Mouse (Mus musculus): ENCODE measurements around the gene Gm813.
"Not testable (repeated sequence)": the region's sequence is repeated elsewhere in the genome, so short reads cannot be mapped to it uniquely, and the experiment has no call there.

Gene Gm813

DNA sequence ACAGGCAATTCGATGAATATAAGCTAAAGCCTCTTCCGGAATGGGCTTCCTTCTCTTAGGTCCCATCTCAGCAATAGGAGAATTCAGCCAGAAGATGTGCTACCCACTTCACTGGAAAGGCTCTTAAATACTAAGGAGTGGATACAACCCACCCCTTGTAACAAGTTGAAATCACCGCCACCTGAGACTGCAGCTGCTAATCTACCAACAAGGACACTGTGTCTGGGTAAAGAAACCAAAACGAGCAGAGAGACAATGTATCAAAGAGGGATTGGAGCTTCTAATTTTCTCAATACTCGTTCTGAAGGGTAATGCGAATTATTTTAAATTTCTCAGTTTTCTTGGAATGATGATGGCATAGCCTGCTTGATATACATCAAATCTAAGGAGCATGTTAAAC is at the start of gene Gm813:
Gm813 (minus strand) TSS at position 101 of the 400 bp plus-strand sequence.
- no peak for DNase-seq (ENCODE audit: low read depth, low spot score)

DNA sequence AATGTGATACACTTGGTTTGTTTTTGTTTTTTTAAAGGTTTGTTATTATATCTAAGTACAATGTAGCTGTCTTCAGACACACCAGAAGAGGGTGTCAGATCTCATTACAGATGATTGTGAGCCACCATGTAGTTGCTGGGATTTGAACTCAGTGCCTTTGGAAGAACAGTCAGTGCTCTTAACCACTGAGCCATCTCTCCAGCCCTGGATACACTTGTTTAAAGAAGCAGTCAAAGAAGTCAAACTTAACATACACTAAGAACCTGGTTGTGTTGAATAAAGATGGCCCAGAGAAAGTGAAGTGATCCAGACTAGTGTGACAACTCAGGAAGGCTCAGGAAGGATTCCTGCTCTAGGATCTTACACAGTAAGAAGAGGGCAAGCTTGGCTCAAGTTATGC is 48.4 kb upstream of the Gm813 start:
- DNase-seq (ENCODE audit: low read depth, low spot score): not testable (repeated sequence)

DNA sequence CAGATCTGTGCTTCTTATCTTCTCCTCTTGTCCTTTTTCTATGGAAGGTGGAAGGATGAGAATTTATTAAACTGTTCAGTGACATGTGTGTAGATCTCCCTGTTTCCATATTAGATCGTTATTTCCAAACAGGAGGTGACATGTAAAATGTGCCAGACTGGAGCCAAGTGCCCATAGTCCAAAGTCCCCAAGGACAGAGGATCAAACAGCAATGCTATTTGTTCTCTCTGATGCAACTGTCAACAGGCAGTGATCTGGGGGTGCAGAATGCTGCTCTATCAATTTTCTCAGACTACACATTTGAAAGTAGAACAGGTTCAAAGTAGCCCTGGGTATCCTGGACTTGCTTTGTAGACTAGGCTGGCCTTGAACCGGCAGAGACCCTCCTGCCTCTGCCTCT is 47.0 kb upstream of the Gm813 start:
- no peak for DNase-seq (ENCODE audit: low read depth, low spot score)

DNA sequence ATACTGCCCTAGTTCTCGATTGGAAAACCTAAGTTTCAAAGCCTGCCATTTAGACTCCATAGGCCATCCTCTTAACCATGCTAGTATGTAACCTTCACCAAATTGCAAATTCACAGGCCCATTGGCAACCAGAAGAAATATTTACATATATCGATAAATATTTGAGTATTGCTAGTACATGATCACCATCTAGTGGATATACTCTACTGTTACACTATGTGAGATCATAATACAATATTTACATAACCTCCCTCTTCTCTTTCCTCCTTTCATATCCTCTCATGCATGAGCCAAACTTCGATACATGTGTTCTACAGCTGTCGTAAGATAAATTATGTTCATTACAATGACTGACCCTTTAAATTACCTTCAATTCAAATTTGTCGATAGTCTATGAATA is 46.2 kb upstream of the Gm813 start:
- DNase-seq (ENCODE audit: low read depth, low spot score): peak; percentile 68

DNA sequence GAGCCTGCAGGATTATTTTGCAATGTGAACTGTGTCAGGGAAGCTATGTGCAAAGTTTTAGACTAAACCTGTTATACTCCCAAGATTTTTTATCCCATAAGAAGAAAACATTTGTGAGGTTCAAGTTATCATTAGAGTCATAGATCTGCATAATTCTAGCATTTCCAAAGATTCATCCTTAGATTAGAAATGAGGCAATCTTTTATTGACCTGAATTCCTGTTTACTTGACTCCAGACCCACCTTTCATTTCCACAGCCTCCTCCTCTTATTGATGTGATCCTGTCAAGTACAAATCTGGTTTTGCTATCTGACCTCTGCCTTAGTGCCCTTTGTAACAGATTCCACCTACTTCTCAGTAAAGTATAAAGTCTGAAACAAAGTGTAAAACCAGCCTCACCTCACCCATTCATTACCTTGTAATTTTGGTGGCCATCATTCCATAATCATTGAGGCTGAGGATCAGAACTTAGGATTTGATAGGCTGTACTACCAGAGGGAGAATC is 45.6 kb upstream of the Gm813 start:
- no peak for DNase-seq (ENCODE audit: low read depth, low spot score)

DNA sequence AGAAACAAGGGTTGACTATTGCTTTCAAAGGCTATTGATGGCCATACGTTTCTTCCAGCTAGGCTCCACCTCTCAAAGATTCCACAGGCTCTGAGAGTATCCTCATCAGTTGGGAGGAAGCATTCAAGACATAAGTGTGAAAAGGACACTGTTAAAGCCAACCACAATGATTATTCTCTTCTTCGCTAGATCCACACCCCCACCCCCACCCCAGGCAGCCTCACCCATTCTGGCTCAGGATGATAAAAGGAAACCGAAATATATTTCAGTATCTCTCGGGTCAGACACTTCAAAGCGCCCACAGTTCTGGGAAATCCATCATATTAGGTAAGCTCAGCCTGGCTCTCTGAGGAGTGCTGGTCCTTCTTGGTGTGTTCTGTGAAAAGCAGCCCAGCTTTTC is 45.0 kb upstream of the Gm813 start:
- DNase-seq (ENCODE audit: low read depth, low spot score): peak; percentile 87

DNA sequence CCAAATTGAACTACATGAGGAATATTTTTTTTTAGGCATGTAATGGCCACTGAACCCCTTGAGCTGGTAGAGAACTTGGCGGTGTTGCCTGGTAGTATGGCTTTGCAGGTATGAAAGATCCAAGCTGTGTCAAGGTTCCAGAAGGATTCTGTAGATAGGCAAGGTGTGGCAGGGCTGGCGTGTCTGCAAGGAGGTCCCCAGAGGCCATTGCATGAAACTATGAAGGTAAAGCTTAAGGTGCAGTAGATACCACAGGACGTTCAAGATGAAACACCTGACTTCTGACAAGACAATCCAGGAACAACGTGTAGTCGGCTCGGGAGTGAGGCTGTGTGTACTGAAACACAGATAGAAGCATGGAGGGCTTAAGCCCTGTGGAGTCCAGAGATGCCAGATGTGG is 41.9 kb upstream of the Gm813 start:
- peak; percentile 67 for DNase-seq (ENCODE audit: low read depth, low spot score)

DNA sequence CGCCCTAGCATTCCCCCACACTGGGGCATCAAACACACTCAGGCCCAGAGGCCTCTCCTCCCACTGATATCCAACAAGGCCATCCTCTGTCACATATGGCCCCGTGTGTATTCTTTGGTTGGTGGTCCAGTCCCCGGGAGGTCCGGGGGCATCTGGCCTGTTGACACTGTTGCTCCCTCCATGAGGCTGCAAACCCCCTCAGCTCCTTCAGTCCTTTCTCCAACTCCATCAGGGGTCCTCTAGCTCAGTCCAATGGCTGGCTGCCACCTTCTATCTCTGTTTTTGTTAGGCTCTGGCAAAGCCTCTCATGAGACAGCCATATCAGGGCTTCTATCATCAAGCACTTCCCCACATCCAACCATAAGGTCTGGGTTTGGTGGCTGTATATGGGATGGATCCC is 39.7 kb upstream of the Gm813 start:
- no peak for DNase-seq (ENCODE audit: low read depth, low spot score)

DNA sequence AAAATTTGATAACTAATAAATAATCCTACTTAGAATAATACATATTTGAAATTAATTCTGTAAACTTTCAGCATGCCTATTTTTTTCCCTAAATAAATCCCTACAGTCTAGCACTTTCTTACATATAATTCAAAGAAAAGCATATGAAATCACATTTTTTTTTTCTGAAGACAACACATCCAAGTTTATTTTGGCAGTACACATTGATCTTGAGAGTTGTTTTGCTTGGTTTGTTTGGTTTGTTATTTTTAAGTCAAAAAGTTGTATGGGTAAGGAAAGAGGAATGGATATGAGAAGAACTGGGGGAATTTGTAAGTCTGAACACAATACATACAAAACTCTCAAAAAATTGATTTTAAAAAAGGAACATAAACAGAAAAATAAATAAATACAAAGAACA is 39.0 kb upstream of the Gm813 start:
- DNase-seq (ENCODE audit: low read depth, low spot score): no peak

DNA sequence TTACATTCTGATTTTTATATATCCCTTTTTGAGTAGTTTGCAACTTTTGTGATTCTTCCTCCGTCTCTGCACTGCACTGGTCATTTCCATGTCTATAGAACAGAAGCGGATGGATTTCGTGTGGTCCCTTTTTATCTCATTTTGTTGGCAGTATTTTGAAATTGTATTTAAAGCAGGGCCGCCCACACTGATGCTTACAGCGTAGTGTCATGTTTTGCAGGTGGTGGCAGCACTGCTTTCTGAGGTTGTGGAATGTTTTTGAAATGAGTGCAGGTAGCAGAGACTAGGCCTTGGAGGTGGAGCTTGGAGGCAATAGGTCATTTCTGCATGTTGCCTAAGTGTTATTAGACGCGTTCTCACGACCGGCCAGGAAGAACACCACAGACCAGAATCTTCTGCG is 33.2 kb upstream of the Gm813 start:
- no peak for DNase-seq (ENCODE audit: low read depth, low spot score)

DNA sequence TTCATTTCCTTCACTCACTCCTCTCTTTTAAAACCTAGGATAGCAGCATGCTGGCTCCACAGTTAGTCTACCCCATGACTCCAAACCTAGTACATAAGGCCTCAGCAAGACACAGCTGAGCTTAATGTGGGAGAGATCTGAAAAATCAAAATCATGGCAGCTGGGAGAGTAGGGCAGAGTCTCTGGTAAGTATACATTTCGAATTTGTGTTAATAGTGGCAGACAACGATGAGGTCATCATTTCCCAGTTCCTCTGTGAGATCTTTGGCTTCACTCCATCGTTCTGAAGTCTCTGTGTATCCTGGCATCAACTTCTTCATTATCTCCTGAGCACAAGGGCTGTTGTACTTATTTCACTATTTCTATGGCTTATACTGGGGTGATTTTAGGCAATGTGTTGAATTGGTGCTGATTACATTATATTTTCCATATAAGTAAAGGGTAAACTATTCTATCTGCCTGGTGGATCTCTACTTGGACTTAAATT is 22.0 kb upstream of the Gm813 start, which contains the start of gene E330017A01Rik:
E330017A01Rik (minus strand) TSS at position 51 of the 487 bp plus-strand sequence.
- no peak for DNase-seq (ENCODE audit: low read depth, low spot score)

DNA sequence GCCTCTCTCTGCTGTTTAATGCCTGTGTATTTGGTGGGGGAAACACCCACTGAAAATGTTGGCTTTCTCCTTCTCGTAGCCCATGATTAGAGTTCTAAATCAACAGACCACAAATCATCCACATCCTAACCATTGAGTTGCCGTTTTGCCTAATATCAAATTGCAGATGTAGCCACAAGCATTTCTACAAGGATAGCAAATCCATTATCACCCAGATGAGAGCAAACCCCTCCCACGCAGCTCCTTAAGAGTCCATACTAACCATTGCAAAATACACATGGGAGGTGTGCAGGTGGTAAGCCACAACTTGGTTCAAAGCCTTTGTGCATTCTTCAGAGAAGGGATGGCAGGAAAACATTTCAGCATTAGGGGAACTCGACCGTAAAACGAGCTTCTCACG is 21.2 kb upstream of the Gm813 start:
- DNase-seq (ENCODE audit: low read depth, low spot score): no peak

DNA sequence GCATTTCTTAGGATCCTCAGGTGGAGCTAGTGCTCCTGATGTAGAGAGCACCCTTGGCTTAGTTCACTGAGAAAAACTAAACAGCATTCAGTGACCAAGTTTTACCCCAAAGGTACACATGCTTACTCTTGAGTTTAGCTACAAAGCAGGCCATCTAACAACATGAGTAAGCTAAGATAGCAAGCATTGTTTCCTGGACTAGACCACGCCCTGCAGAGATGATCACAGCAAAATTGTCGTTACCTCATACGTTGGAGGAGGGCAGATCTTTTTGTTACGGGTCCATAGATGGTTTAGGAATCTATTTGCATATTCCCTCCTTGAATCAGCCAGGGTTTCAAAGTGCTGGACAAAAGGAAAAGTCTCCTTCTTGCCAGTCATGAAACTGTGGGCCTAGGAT is 20.7 kb upstream of the Gm813 start:
- no peak for DNase-seq (ENCODE audit: low read depth, low spot score)

DNA sequence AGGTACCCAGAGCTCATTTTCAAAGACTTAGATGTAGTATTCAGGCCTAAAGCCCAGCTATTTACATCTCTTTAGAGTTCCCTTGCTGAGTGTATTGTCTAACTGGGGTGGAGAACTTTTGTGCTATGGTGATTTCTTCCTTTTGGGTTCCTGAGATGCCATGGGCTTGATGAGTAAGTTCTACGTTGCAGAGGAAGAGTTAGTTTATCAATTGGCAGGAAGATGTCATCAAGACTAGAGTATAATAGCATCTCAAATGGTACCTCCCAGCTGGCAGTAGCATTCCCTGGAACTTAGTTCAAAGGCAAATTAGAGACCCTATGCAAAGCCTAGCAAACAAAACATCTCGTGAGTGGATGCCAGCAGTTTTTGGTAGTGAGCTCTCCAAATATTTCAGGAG is 19.1 kb upstream of the Gm813 start:
- DNase-seq (ENCODE audit: low read depth, low spot score): no peak

DNA sequence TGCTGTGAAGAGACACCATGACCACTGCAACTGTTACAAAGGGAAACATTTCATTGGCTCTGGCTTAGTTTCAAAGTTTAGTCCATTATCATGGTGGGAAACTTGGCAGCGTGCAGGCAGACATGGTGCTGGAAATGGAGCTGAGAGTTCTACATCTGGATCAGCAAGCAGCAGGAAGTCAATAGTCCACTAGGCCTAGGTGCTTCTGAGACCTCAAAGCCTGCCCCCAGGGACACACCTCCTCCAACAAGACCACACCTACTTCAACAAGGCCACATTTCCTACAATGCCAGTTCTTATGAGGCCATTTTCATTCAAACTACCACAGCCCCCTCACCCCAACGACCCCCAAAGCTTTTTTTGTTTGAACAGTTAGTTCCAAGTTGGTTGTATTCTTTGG is 13.0 kb upstream of the Gm813 start:
- DNase-seq (ENCODE audit: low read depth, low spot score): no peak

DNA sequence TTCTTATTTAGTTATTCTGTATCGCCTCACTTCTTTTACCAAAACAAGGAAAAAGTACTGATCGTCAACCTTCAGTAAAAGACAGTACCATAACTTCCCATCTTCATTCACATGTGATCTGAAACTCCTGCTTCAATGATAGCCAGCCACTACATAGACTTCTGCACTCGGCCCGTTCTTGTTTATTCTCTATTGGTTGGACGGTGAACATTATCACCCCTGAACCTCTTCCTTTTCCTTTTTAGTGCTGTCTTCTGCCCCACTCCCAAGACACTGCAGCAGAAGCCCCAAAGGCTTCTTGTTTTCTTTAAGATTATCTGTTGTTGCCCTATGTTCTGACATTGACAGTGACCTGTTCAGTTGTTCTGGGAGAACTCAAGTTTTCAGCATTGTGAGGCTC is 12.2 kb upstream of the Gm813 start:
- no peak for DNase-seq (ENCODE audit: low read depth, low spot score)

DNA sequence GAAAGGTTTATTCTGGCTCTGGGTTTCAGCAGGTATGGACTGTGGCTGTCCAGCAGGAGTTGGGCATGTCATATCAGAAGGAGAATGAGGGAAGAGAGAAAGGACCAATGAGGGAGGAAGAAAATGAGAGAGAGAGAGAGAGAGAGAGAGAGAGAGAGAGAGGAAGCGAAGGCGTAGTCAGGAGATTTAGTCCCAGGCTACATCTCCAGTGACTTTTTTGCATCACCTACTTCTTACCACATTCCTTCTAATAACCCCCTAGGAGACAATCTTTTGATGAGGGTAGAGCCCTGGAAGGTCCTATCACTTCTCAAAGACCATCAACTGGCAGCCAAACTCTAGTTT is 11.5 kb upstream of the Gm813 start:
- no peak for DNase-seq (ENCODE audit: low read depth, low spot score)

DNA sequence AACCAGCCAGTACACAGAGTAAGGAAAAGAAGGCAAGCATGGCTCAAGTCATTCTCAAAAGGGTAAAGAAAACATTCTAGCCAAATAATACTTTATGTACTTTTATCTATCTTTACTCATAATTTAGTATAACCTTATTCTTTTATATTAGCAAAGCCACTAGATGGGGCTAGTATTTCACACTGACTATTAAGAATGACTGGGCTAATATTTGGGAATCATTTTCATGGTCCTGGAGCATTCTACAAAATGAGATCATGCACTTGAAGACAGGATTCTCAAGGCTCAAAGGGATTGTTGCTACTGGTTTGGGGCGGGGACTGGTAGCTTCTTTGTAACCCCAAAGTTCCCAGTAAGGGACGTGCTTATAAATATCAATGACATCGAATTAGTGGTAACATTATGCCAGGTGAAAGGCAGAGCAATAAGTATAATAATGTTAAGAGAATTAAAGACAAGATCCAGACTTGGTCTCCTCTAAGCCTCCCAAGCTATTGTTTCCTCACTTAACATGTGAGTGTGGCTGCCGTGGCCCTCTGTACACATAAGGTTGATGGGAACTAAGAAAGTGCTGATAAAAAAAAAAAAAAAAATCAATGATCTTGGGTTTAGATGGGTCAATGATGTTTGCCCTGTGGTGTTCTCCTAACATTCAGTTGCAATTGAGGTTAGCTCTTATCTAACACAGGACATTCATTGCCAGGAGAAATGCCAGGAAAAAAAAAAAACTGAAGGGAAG is 11.0 kb upstream of the Gm813 start:
- peak; percentile 56 for DNase-seq (ENCODE audit: low read depth, low spot score)

DNA sequence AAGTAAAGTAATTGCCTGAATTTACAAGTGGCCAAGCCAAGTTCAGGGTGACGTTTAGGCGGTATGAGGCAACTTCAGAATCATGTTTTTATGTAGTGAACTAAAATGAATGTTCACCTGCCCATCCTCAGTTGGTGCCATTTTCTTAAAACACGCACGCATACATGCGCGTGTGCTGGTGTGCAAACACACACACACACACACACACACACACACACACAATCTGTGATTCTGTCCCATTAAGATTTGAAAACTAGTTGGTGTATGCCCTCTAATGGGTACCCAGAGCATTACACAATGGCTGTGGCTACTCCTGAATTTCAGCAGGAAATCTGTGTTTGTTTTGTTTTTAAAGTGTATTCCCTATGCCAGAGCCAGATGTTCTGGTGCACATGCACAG is 7.2 kb upstream of the Gm813 start:
- no peak for DNase-seq (ENCODE audit: low read depth, low spot score)

DNA sequence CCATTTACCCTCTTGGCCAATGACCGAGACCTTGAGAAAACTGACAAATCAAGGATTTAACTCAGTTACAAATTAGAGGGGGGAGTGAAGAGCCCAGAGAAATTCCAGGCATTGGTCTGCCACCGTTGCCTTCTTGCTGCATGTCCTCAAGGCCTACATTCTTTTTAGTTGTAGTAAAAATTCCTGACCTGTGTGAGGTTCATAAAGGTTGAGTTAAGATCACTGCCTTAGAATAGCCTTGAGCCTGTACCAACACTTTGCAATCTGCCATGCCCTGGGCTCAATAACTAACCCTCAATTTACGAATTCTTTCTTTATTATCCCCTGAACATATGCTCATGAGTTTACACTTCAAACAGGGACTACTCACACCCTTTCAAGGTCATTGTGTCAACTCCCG is 6.3 kb upstream of the Gm813 start:
- DNase-seq (ENCODE audit: low read depth, low spot score): no peak

DNA sequence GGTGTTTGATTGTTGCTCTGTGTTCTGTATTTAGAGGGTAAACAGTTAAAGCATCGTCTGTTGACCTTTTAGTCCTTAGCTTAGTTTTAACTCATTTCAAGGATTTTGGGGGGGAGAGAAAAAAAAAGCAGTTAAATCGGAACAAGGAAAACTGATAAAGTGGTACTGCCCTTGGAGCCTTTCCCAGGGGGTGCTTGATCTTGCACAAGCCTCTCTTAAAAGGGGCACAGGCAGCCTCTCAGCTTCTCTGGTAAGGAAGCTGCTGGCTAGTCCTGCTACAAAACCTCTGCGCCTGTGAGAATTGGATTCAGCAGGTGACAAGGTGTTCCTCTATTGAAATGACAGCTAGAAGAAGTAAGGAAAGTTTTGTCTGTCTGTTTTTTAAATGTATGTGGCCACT is 5.6 kb upstream of the Gm813 start:
- no peak for DNase-seq (ENCODE audit: low read depth, low spot score)

DNA sequence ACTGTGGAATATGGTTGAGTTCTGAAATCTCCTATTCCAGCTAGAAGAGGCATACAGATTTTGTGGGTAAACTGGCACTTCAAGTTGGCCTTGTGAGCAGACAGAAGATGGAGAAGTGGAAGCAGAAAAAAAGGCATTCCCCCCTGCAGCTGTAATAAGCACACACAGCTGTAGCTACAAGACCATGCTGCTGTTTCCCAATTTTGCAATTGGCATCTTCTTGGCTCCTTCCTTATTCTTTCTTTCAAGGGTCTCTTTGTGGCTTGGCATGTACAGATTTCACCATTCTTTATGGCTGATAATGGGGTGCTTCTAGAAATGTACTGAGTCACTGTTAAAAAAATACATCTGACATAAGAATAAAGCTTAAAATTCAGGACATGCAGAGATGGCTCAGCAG is 568 bp upstream of the Gm813 start:
- DNase-seq (ENCODE audit: low read depth, low spot score): no peak

DNA sequence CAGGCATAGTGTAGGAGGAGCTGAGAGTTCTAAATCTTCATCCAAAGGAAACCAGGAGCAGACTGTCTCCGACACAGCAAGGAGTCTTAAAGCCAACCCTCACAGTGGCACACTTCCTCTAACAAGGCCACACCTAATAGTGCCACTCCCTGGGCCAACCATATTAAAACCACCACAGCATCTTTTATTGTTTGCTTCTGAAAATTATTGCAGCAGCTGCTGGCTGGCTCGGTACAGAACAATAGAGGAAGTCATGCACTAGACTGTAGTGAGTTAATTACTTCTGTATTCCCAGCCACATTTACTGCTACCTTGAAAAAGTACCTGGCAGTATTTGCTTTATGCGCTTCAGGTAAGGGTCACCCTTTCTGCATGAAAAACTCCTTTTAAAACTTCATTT is 3.8 kb downstream of the Gm813 start:
- no peak for DNase-seq (ENCODE audit: low read depth, low spot score)

DNA sequence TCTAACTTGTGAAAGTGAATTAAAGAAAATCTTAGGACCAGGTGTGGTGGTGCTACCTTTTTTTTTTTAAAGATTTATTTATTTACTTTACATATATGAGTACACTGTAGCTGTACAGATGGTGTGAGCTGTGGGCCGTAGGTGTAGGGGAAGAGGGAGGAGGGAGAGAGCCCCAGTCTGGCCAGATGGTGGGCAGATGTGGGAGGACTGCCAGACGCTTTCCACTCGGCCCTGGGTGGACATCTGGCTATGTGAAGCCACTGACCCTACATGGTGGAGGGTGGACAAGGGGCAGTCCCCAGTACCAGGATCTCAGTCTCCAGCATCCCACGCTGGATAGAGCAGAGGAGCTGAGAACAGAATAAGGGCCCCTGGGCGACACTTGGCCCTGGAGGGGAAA is 9.7 kb downstream of the Gm813 start:
- DNase-seq (ENCODE audit: low read depth, low spot score): no peak
